Mouse (Mus musculus): Measurements from ENCODE around the gene Psmb9.

The Psmb9 gene

GRCm38 (mm10) chr17:34138655-34139054, 48.9 kb downstream of the Psmb9 start:
- DNase-seq (ENCODE audit: low read depth, low spot score) = no peak

GRCm38 (mm10) chr17:34137601-34138000, 50.0 kb downstream of the Psmb9 start:
- no peak for DNase-seq (ENCODE audit: low read depth, low spot score)

GRCm38 (mm10) chr17:34135297-34136224, 52.0 kb downstream of the Psmb9 start:
- DNase-seq (ENCODE audit: low read depth, low spot score) = peak; percentile 94

- DNase-seq (ENCODE audit: low read depth, low spot score) = no peak
Observed at GRCm38 (mm10) chr17:34134451-34134850, 53.1 kb downstream of the Psmb9 start.

- no peak for DNase-seq (ENCODE audit: low read depth, low spot score)
Observed at GRCm38 (mm10) chr17:34133289-34133688, 54.3 kb downstream of the Psmb9 start.

All from brain, embryonic 18.5 days (tissue).